Mouse (Mus musculus) intestine, postnatal 0 days (tissue): ENCODE data around the gene Tlx1. TPM values are rescaled to one million over a fixed set of nuclear protein-coding genes. Genes with fewer than 3 reads are reported as not detected.

ENCODE experiments used
- ATAC-seq: fragments of 200-750 bp; cut with Nextera tagmentation; 2 replicates; pipeline ENCODE4 v1.8.0; 2017; ENCODE audit warnings: mild to moderate bottlenecking, moderate TSS enrichment, moderate library complexity
- H3K27ac ChIP-seq: fragments of 300-500 bp; sonication (generic); 2 replicates; pipeline ENCODE4 v1.5.1; 2014; ENCODE audit warnings: mild to moderate bottlenecking, low read depth, low read length, moderate library complexity
- H3K27me3 ChIP-seq: fragments of 300-500 bp; sonication (generic); replicated peaks from 2 replicates; pipeline ENCODE4 v1.6.1; 2014; ENCODE audit warnings: low read length, mixed read lengths; ENCODE audit not compliant: control insufficient read depth, insufficient read depth
- H3K36me3 ChIP-seq: fragments of 300-500 bp; sonication (generic); 2 replicates; pipeline ENCODE4 v1.6.1; 2014; ENCODE audit warnings: mild to moderate bottlenecking, moderate library complexity; ENCODE audit not compliant: control insufficient read depth, insufficient read depth
- H3K4me1 ChIP-seq: fragments of 300-500 bp; sonication (generic); replicated peaks from 2 replicates; pipeline ENCODE4 v1.6.1; 2014; ENCODE audit warnings: antibody characterized with exemption, low read length, mixed read lengths; ENCODE audit not compliant: control insufficient read depth, insufficient read depth
- H3K4me2 ChIP-seq: fragments of 300-500 bp; sonication (generic); replicated peaks from 2 replicates; pipeline ENCODE4 v1.6.1; 2014; ENCODE audit warnings: low read depth, mild to moderate bottlenecking, moderate library complexity
- H3K4me3 ChIP-seq: fragments of 300-500 bp; sonication (generic); 2 replicates; pipeline ENCODE4 v1.5.1; 2014; ENCODE audit warnings: low read depth, low read length
- H3K9ac ChIP-seq: fragments of 300-500 bp; sonication (generic); 2 replicates; pipeline ENCODE4 v1.6.1; 2014; ENCODE audit warnings: mild to moderate bottlenecking, low read depth, low read length
- H3K9me3 ChIP-seq: fragments of 300-500 bp; sonication (generic); 2 replicates; pipeline ENCODE4 v1.6.1; 2016; ENCODE audit warnings: mixed run types; ENCODE audit not compliant: control insufficient read depth
- CTCF ChIP-seq: sonication (generic); IDR thresholded peaks from 2 replicates; pipeline ENCODE4 v1.5.1; 2016; ENCODE audit warnings: low read depth, mild to moderate bottlenecking, control low read depth, antibody characterized with exemption, moderate library complexity
- WGBS: fragments of 180-500 bp; shearing (Covaris S2); extraction: QIAGEN DNeasy Blood & Tissue Kit; methylation state at CpG from one replicate; pipeline ENCODE4 v1.1.7; 2014; 5-methylcytosine and 5-hydroxymethylcytosine counted together
- polyA plus RNA-seq: library from polyadenylated mRNA; unstranded; fragments of >200 nt; fragmentation: Nextera tagmentation; extraction: Ambion mirVana; gene quantifications from 2 replicates; pipeline ENCODE4 v1.2.1, GENCODE M21; 2015

Gene Tlx1
- polyA plus RNA-seq, 1 experiment from 2014 or later: not detected

- Histone ChIP-seq H3K9ac (no peak overlapping the region), H3K4me1 (no peaks in the 10 kb centered on the region), H3K36me3 (no peaks in the 10 kb centered on the region), H3K4me2 (peak overlapping the region; percentile 32), H3K9me3 (no peaks in the 10 kb centered on the region), H3K27me3 (peaks cover 3% of the 10 kb centered on the region; the same call in 1 of the 2 replicates), H3K27ac (no peak overlapping the region), H3K4me3 (no peak overlapping the region)
- peak; percentile 91 for TF ChIP-seq CTCF
- WGBS: 17% methylated on average over 26 of the region's 26 CpGs
- no peak for ATAC-seq
These were observed 26.7 kb downstream of the Tlx1 start for GRCm38 (mm10) chr19:45177004-45177737.

DNA sequence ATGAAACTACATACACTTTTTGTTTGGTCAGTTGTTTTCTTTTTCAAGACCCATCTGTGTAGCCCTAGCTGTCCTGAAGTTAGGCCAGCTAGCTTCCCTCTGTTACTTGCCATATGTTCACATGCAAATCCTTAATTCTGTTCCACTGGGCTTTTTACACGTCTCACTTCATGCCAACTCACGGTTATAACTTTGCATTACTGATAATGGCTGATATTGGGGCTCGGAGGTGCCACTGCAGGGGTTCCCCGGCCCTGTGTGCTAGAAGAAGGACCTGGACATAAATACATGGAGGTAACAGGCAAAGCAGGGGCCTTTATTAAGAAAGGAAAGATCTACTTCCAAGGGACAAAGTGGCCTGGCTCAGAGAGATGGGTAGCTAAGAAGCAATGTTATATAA lies 29.0 kb downstream of the Tlx1 start:
- H3K27me3 ChIP-seq: no peaks in the 10 kb centered on the region; the same call in 1 of the 2 replicates
- H3K4me1 ChIP-seq: no peaks in the 10 kb centered on the region
- no peak for ATAC-seq
- 83% methylated on average over 4 of the region's 4 CpGs for WGBS
- no peak overlapping the region for H3K27ac ChIP-seq
- H3K9me3 ChIP-seq: no peaks in the 10 kb centered on the region
- H3K4me2 ChIP-seq: no peak overlapping the region
- no peak overlapping the region for H3K4me3 ChIP-seq
- no peak for TF ChIP-seq CTCF
- no peaks in the 10 kb centered on the region for H3K36me3 ChIP-seq
- no peak overlapping the region for H3K9ac ChIP-seq

- Histone ChIP-seq H3K9me3 (no peaks in the 10 kb centered on the region), H3K4me3 (no peak overlapping the region), H3K27ac (no peak overlapping the region), H3K4me1 (no peaks in the 10 kb centered on the region), H3K9ac (no peak overlapping the region), H3K4me2 (no peak overlapping the region), H3K27me3 (no peaks in the 10 kb centered on the region; the same call in 1 of the 2 replicates), H3K36me3 (no peaks in the 10 kb centered on the region)
- 87% methylated on average over 5 of the region's 5 CpGs for WGBS
- TF ChIP-seq CTCF: no peak
- no peak for ATAC-seq
These were observed 30.0 kb downstream of the Tlx1 start for GRCm38 (mm10) chr19:45180447-45180846.

DNA sequence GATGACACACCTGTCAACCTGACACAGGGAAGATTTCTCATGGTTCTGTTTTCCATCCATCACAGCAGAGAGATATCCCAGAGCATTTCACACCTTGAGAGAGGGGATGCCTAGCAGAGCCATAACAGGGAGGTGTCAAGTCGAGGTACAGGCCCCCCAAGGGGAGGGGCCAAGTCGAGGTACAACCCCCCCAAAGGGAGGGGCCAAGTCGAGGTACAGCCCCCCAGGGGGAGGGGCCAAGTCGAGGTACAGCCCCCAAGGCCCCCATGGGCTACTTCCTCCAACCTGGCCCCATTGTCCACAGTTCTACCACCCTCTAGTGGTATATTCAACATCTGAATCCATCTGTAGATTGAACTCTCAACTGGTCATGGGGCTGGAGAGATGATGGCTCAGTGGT lies 44.2 kb downstream of the Tlx1 start:
- Histone ChIP-seq H3K4me2 (no peak overlapping the region), H3K4me3 (no peak overlapping the region), H3K36me3 (no peaks in the 10 kb centered on the region), H3K27me3 (no peaks in the 10 kb centered on the region), H3K4me1 (no peaks in the 10 kb centered on the region), H3K9me3 (0 out of 2 replicates have a peak, but pooled peaks cover 7% of the 10 kb centered on the region), H3K9ac (no peak overlapping the region), H3K27ac (no peak overlapping the region)
- TF ChIP-seq CTCF: no peak
- 33% methylated on average over 4 of the region's 4 CpGs for WGBS
- no peak for ATAC-seq

GRCm38 (mm10) chr19:45196967-45197366 lies 46.5 kb downstream of the Tlx1 start:
- WGBS: 92% methylated on average over 8 of the region's 8 CpGs
- Histone ChIP-seq H3K4me3 (no peak overlapping the region), H3K36me3 (no peaks in the 10 kb centered on the region), H3K27ac (no peak overlapping the region), H3K4me2 (no peak overlapping the region), H3K9ac (no peak overlapping the region), H3K27me3 (no peaks in the 10 kb centered on the region), H3K9me3 (0 out of 2 replicates have a peak, but pooled peaks cover 7% of the 10 kb centered on the region), H3K4me1 (no peaks in the 10 kb centered on the region)
- TF ChIP-seq CTCF: no peak
- ATAC-seq: no peak

GRCm38 (mm10) chr19:45205311-45206105 lies 55.0 kb downstream of the Tlx1 start:
- 63% methylated on average over 3 of the region's 3 CpGs for WGBS
- no peak overlapping the region for H3K4me3 ChIP-seq
- no peak for TF ChIP-seq CTCF

More at GRCm38 (mm10) chr19:45205311-45206105, 55.0 kb downstream of the Tlx1 start:
- Histone ChIP-seq H3K36me3 (no peaks in the 10 kb centered on the region), H3K9me3 (no peaks in the 10 kb centered on the region), H3K4me2 (no peak overlapping the region), H3K9ac (no peak overlapping the region), H3K4me1 (no peaks in the 10 kb centered on the region), H3K27me3 (peaks cover 12% of the 10 kb centered on the region; the same call in 1 of the 2 replicates), H3K27ac (no peak overlapping the region)
- ATAC-seq: no peak

Other genes with a start within 250 kb of the Tlx1 start
- 11.4 and 13.4 TPM in 2 replicates for gene Slf2, start 219.5 kb upstream of the Tlx1 start, polyA plus RNA-seq
- 7.8 and 10.0 TPM in 2 replicates for gene Sema4g, start 161.6 kb upstream of the Tlx1 start, polyA plus RNA-seq
- 7.1 and 7.4 TPM in 2 replicates for gene Twnk, start 145.0 kb upstream of the Tlx1 start, polyA plus RNA-seq
- gene Mrpl43, start 144.2 kb upstream of the Tlx1 start, polyA plus RNA-seq: 80.1 and 83.0 TPM in 2 replicates
- gene Lzts2, start 136.3 kb upstream of the Tlx1 start, polyA plus RNA-seq: 26.0 and 26.2 TPM in 2 replicates
- 0.22 and 0.37 TPM in 2 replicates for gene Pdzd7, start 105.0 kb upstream of the Tlx1 start, polyA plus RNA-seq
- gene Sfxn3, start 103.2 kb upstream of the Tlx1 start, polyA plus RNA-seq: 15.1 and 17.5 TPM in 2 replicates
- gene Kazald1, start 75.4 kb upstream of the Tlx1 start, polyA plus RNA-seq: 1.2 and 2.1 TPM in 2 replicates
- not detected in 2 replicates for gene Lbx1, start 85.1 kb downstream of the Tlx1 start, polyA plus RNA-seq
- 11.9 and 12.3 TPM in 2 replicates for gene Btrc, start 213.1 kb downstream of the Tlx1 start, polyA plus RNA-seq